Mouse (Mus musculus): ENCODE results near the gene Epb41l1. TPM values are rescaled to one million over a fixed set of nuclear protein-coding genes. Genes with fewer than 3 reads are reported as not detected.
"Not testable (repeated sequence)": the region's sequence is repeated elsewhere in the genome, so short reads cannot be mapped to it uniquely, and the experiment has no call there.

Gene Epb41l1
- 0.93 and 1.1 TPM in 2 replicates for polyA plus RNA-seq (2016; fragmentation: Nextera tagmentation; extraction: Ambion mirVana)

- no peaks in the 10 kb centered on the region for H3K9me3 ChIP-seq
- peak within 1 kb of the TSS; percentile 75 for H3K4me3 ChIP-seq
- no peaks in the 10 kb centered on the region for H3K36me3 ChIP-seq (replicated peaks)
- peak within 1 kb of the TSS; percentile 84 for H3K27ac ChIP-seq
- peak; percentile 61 for DNase-seq (ENCODE audit: extremely low spot score, low spot score)
- peaks cover 31% of the 10 kb centered on the region for H3K4me1 ChIP-seq
- WGBS: under 1% methylated on average over 75 of the region's 76 CpGs
- peaks cover 85% of the 10 kb centered on the region for H3K27me3 ChIP-seq (ENCODE audit: poor library complexity, severe bottlenecking)
These were observed at the start of gene Epb41l1 for GRCm38 (mm10) chr2:156420694-156421380. TSS of gene Epb41l1 (plus strand) at chr2:156420909.

GRCm38 (mm10) chr2:156376956-156377355, 43.8 kb upstream of the Epb41l1 start:
- no peak overlapping the region for H3K4me3 ChIP-seq
- no peaks in the 10 kb centered on the region for H3K27me3 ChIP-seq (ENCODE audit: poor library complexity, severe bottlenecking)
- no peak for DNase-seq (ENCODE audit: extremely low spot score, low spot score)
- no peaks in the 10 kb centered on the region for H3K9me3 ChIP-seq
- no peak overlapping the region for H3K27ac ChIP-seq
- no peaks in the 10 kb centered on the region for H3K36me3 ChIP-seq (replicated peaks)
- 84% methylated on average over 7 of the region's 7 CpGs for WGBS
- H3K4me1 ChIP-seq: peaks cover 10% of the 10 kb centered on the region

GRCm38 (mm10) chr2:156379929-156380328, 40.8 kb upstream of the Epb41l1 start:
- peaks cover 10% of the 10 kb centered on the region for H3K4me1 ChIP-seq
- H3K27me3 ChIP-seq (ENCODE audit: poor library complexity, severe bottlenecking): no peaks in the 10 kb centered on the region
- no peak for DNase-seq (ENCODE audit: extremely low spot score, low spot score)
- H3K36me3 ChIP-seq (replicated peaks): no peaks in the 10 kb centered on the region
- peaks cover 7% of the 10 kb centered on the region; the same call in 1 of the 2 replicates for H3K9me3 ChIP-seq
- 94% methylated on average over 10 of the region's 10 CpGs for WGBS
- no peak overlapping the region for H3K4me3 ChIP-seq
- H3K27ac ChIP-seq: no peak overlapping the region

GRCm38 (mm10) chr2:156381350-156381749, 39.4 kb upstream of the Epb41l1 start:
- Histone ChIP-seq H3K4me3 (no peak overlapping the region), H3K4me1 (peaks cover 10% of the 10 kb centered on the region), H3K27ac (0 out of 2 replicates have a peak overlapping the region, but pooled peaks have one; percentile 0), H3K27me3 (ENCODE audit: poor library complexity, severe bottlenecking) (no peaks in the 10 kb centered on the region), H3K9me3 (peaks cover 7% of the 10 kb centered on the region; the same call in 1 of the 2 replicates), H3K36me3 (replicated peaks) (no peaks in the 10 kb centered on the region)
- 68% methylated on average over 4 of the region's 4 CpGs for WGBS
- peak; percentile 24 for DNase-seq (ENCODE audit: extremely low spot score, low spot score)

GRCm38 (mm10) chr2:156392461-156393154, 28.1 kb upstream of the Epb41l1 start:
- not testable (repeated sequence) for H3K27me3 ChIP-seq (ENCODE audit: poor library complexity, severe bottlenecking); H3K9me3 ChIP-seq; H3K36me3 ChIP-seq (replicated peaks); H3K4me1 ChIP-seq
- DNase-seq (ENCODE audit: extremely low spot score, low spot score): peak; percentile 83
- WGBS: 0% methylated on average over 20 of the region's 63 CpGs
- H3K4me3 ChIP-seq: peak overlapping the region; percentile 48
- H3K27ac ChIP-seq: peak overlapping the region; percentile 84

- Histone ChIP-seq H3K4me3 (peak overlapping the region; percentile 48), H3K27ac (peak overlapping the region; percentile 84), H3K4me1 (peaks cover 7% of the 10 kb centered on the region), H3K9me3 (no peaks in the 10 kb centered on the region), H3K36me3 (replicated peaks) (no peaks in the 10 kb centered on the region), H3K27me3 (ENCODE audit: poor library complexity, severe bottlenecking) (no peaks in the 10 kb centered on the region)
- no peak for DNase-seq (ENCODE audit: extremely low spot score, low spot score)
- WGBS: 68% methylated on average over 5 of the region's 5 CpGs
These were observed 27.4 kb upstream of the Epb41l1 start for GRCm38 (mm10) chr2:156393155-156393828.

- Histone ChIP-seq H3K4me1 (peaks cover 7% of the 10 kb centered on the region), H3K9me3 (no peaks in the 10 kb centered on the region), H3K36me3 (replicated peaks) (no peaks in the 10 kb centered on the region), H3K4me3 (no peak overlapping the region), H3K27me3 (ENCODE audit: poor library complexity, severe bottlenecking) (no peaks in the 10 kb centered on the region), H3K27ac (no peak overlapping the region)
- DNase-seq (ENCODE audit: extremely low spot score, low spot score): no peak
- 91% methylated on average over 4 of the region's 4 CpGs for WGBS
These were observed 26.4 kb upstream of the Epb41l1 start for GRCm38 (mm10) chr2:156394282-156394681.

GRCm38 (mm10) chr2:156396096-156396495, 24.6 kb upstream of the Epb41l1 start:
- Histone ChIP-seq H3K4me3 (no peak overlapping the region), H3K4me1 (peaks cover 13% of the 10 kb centered on the region), H3K9me3 (no peaks in the 10 kb centered on the region), H3K27me3 (ENCODE audit: poor library complexity, severe bottlenecking) (no peaks in the 10 kb centered on the region), H3K36me3 (replicated peaks) (no peaks in the 10 kb centered on the region), H3K27ac (no peak overlapping the region)
- no peak for DNase-seq (ENCODE audit: extremely low spot score, low spot score)
- WGBS: 88% methylated on average over 2 of the region's 2 CpGs

GRCm38 (mm10) chr2:156397988-156398387, 22.7 kb upstream of the Epb41l1 start:
- H3K9me3 ChIP-seq: no peaks in the 10 kb centered on the region

GRCm38 (mm10) chr2:156399485-156399884, 21.2 kb upstream of the Epb41l1 start:
- H3K9me3 ChIP-seq: no peaks in the 10 kb centered on the region
- 79% methylated on average over 1 of the region's 1 CpGs for WGBS
- no peaks in the 10 kb centered on the region for H3K36me3 ChIP-seq (replicated peaks)
- DNase-seq (ENCODE audit: extremely low spot score, low spot score): no peak
- H3K27me3 ChIP-seq (ENCODE audit: poor library complexity, severe bottlenecking): no peaks in the 10 kb centered on the region
- peaks cover 14% of the 10 kb centered on the region for H3K4me1 ChIP-seq
- no peak overlapping the region for H3K27ac ChIP-seq
- no peak overlapping the region for H3K4me3 ChIP-seq

More at GRCm38 (mm10) chr2:156397988-156398387, 22.7 kb upstream of the Epb41l1 start:
- Histone ChIP-seq H3K4me3 (no peak overlapping the region), H3K27ac (no peak overlapping the region), H3K36me3 (replicated peaks) (no peaks in the 10 kb centered on the region), H3K4me1 (peaks cover 20% of the 10 kb centered on the region), H3K27me3 (ENCODE audit: poor library complexity, severe bottlenecking) (no peaks in the 10 kb centered on the region)
- no peak for DNase-seq (ENCODE audit: extremely low spot score, low spot score)
- 93% methylated on average over 7 of the region's 7 CpGs for WGBS

GRCm38 (mm10) chr2:156401331-156401730, 19.4 kb upstream of the Epb41l1 start:
- H3K9me3 ChIP-seq: no peaks in the 10 kb centered on the region
- H3K27ac ChIP-seq: peak overlapping the region; percentile 83
- peak overlapping the region; percentile 43 for H3K4me3 ChIP-seq
- WGBS: 7% methylated on average over 9 of the region's 9 CpGs
- peaks cover 16% of the 10 kb centered on the region for H3K4me1 ChIP-seq
- peak; percentile 75 for DNase-seq (ENCODE audit: extremely low spot score, low spot score)
- no peaks in the 10 kb centered on the region for H3K27me3 ChIP-seq (ENCODE audit: poor library complexity, severe bottlenecking)
- no peaks in the 10 kb centered on the region for H3K36me3 ChIP-seq (replicated peaks)

GRCm38 (mm10) chr2:156402036-156402435, 18.7 kb upstream of the Epb41l1 start:
- DNase-seq (ENCODE audit: extremely low spot score, low spot score): no peak

More at GRCm38 (mm10) chr2:156402036-156402435, 18.7 kb upstream of the Epb41l1 start:
- Histone ChIP-seq H3K9me3 (no peaks in the 10 kb centered on the region), H3K4me3 (no peak overlapping the region), H3K4me1 (peaks cover 23% of the 10 kb centered on the region), H3K27ac (no peak overlapping the region), H3K27me3 (ENCODE audit: poor library complexity, severe bottlenecking) (no peaks in the 10 kb centered on the region), H3K36me3 (replicated peaks) (no peaks in the 10 kb centered on the region)
- 93% methylated on average over 3 of the region's 3 CpGs for WGBS

All from forebrain, embryonic 10.5 days (tissue).